Mouse (Mus musculus) midbrain, embryonic 15.5 days (tissue): Measurements from ENCODE around the gene Svbp. TPM values are rescaled to one million over a fixed set of nuclear protein-coding genes. Genes with fewer than 3 reads are reported as not detected.

Experiments
- ATAC-seq: fragments of 200-750 bp; cut with Nextera tagmentation; replicated peaks from 2 replicates; pipeline ENCODE4 v1.8.0; 2017; ENCODE audit warnings: moderate TSS enrichment
- H3K27ac ChIP-seq: fragments of 300-500 bp; sonication (generic); 2 replicates; pipeline ENCODE4 v1.5.1; 2015; ENCODE audit warnings: mild to moderate bottlenecking, inconsistent platforms
- H3K27me3 ChIP-seq: fragments of 300-500 bp; sonication (generic); replicated peaks from 2 replicates; pipeline ENCODE4 v1.6.1; 2015; ENCODE audit warnings: inconsistent platforms
- H3K36me3 ChIP-seq: fragments of 300-500 bp; sonication (generic); replicated peaks from 2 replicates; pipeline ENCODE4 v1.6.1; 2015; ENCODE audit warnings: inconsistent platforms
- H3K4me1 ChIP-seq: fragments of 300-500 bp; sonication (generic); 2 replicates; pipeline ENCODE4 v1.6.1; 2015; ENCODE audit warnings: inconsistent platforms
- H3K4me2 ChIP-seq: fragments of 300-500 bp; sonication (generic); 2 replicates; pipeline ENCODE4 v1.6.1; 2015; ENCODE audit warnings: inconsistent platforms, mild to moderate bottlenecking, moderate library complexity
- H3K4me3 ChIP-seq: fragments of 300-500 bp; sonication (generic); 2 replicates; pipeline ENCODE4 v1.5.1; 2015; ENCODE audit warnings: mild to moderate bottlenecking, inconsistent platforms
- H3K9ac ChIP-seq: fragments of 300-500 bp; sonication (generic); 2 replicates; pipeline ENCODE4 v1.6.1; 2015; ENCODE audit warnings: mild to moderate bottlenecking, inconsistent platforms
- H3K9me3 ChIP-seq: fragments of 300-500 bp; sonication (generic); 2 replicates; pipeline ENCODE4 v1.6.1; 2016; ENCODE audit warnings: inconsistent platforms
- WGBS: fragments of 180-500 bp; shearing (Covaris S2); methylation state at CpG from one replicate; pipeline ENCODE4 v1.1.7; 2015; ENCODE audit warnings: mixed read lengths; 5-methylcytosine and 5-hydroxymethylcytosine counted together
- polyA plus RNA-seq: library from polyadenylated mRNA; unstranded; fragments of >200 nt; fragmentation: Nextera tagmentation; extraction: Ambion mirVana; gene quantifications from 2 replicates; pipeline ENCODE4 v1.2.1, GENCODE M21; 2015

The Svbp gene
- polyA plus RNA-seq, 1 experiment from 2014 or later, result 238 TPM

DNA sequence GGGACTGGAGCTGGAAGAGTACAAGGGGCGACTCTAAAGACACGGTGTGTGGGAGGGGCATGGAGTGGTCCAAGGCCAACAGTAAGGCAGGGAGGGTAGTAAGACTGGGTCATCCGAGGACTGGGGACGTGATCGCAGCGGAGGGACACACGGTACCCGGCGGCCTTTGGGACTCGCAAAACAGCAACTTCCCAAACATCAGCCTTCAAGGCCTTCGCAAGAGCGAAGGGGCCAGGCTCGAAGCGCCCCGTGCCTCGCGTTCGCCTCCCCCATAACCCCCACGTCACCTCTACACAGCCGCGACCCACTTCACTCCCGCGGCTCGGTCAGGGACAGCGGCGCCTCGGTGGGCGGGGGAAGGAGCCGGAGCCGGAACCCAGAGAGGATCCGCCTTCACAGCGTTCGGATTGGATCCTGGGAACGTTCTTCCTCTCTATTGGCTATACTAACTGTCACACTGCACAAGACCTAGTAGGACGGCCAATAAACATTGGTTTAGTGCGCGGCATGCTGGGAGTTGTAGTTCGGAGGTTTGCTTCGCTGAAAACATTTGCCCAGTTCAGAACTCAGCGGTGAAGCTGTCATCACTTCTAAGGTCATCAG is 21.2 kb upstream of the Svbp start, which contains the start of gene Zfp691:
Zfp691 (minus strand) TSS at position 345 of the 603 bp plus-strand sequence.
- peak within 1 kb of the TSS; percentile 93 for H3K4me3 ChIP-seq
- no peaks in the 10 kb centered on the region for H3K36me3 ChIP-seq
- peaks cover 20% of the 10 kb centered on the region for H3K4me1 ChIP-seq
- no peaks in the 10 kb centered on the region for H3K27me3 ChIP-seq
- peak within 1 kb of the TSS; percentile 71 for H3K9ac ChIP-seq
- peak; percentile 100 for ATAC-seq
- under 1% methylated on average over 40 of the region's 40 CpGs for WGBS
- H3K27ac ChIP-seq, result peak within 1 kb of the TSS; percentile 77
- no peaks in the 10 kb centered on the region for H3K9me3 ChIP-seq
- peak within 1 kb of the TSS; percentile 79 for H3K4me2 ChIP-seq

DNA sequence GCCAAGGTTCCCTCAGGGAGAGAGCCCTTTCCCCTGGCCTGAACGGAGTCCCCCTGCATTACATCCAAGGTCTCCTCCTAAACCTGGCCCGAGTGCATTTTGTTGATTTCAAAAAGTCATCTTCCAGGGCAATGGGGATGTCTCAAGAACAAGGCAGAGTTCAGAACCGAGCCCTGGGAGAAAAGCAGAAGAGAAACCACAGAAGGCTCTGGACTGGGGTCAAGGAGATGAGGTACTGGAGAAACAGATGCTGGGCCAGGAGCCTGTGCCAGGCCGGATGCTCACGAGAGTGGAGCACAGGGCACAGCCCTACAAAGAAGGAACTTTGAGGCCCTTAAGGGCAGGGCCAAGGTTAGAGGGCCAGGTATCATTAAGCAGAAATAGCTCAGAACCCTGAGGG is 17.4 kb upstream of the Svbp start:
- H3K9me3 ChIP-seq, result no peaks in the 10 kb centered on the region
- no peak overlapping the region for H3K9ac ChIP-seq
- H3K4me1 ChIP-seq, result peaks cover 10% of the 10 kb centered on the region
- H3K4me2 ChIP-seq, result no peak overlapping the region
- no peak overlapping the region for H3K27ac ChIP-seq
- WGBS, result 78% methylated on average over 5 of the region's 5 CpGs
- ATAC-seq, result no peak
- no peaks in the 10 kb centered on the region for H3K27me3 ChIP-seq
- H3K36me3 ChIP-seq, result no peaks in the 10 kb centered on the region
- H3K4me3 ChIP-seq, result no peak overlapping the region

DNA sequence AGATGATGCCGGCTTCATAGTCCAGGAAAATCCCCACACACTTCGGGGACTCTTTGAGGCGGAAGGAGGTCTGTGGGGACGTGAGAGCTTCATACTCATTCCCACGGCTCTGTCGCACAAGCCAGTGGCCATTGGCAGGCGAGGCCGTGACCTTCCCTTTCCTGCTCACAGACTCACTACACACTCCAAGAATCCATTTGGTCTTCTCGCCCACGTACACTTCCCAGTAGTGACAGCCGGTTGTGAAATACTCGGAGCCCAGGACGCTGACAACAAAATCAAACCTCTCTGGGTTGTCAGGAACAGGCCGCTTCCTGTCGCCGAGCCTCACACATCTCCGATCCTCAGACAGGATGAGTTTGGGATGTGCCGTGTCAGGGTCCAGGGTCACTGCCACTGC is 16.8 kb upstream of the Svbp start:
- Histone ChIP-seq H3K4me1 (peaks cover 4% of the 10 kb centered on the region), H3K4me3 (no peak overlapping the region), H3K27me3 (no peaks in the 10 kb centered on the region), H3K36me3 (no peaks in the 10 kb centered on the region), H3K4me2 (no peak overlapping the region), H3K9me3 (no peaks in the 10 kb centered on the region), H3K27ac (no peak overlapping the region), H3K9ac (no peak overlapping the region)
- no peak for ATAC-seq
- 86% methylated on average over 18 of the region's 18 CpGs for WGBS

DNA sequence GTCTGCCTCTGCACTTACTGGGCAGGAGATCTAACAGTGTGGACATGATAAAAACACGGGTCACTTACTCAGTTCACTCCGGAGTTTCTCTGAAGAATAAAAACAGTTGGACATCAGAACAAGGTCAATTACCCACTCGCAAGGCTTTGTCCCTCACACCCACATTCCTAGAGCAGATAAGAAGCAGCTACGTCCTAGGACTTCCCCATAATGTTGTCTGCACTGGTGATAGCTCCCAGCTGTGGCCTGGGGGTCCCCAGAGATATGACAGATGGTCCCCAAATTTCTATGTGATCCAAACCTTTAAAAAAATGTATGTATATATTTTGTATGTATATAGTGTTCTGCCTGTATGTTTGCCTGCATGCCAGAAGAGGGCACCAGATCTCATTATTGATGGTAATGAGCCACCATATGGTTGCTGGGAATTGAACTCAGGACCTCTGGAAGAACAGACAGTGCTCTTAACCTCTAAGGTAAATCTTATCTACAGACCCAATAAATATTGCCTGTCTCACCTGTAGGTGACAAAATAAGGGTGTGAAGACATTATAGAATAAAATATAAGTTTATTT is 14.9 kb upstream of the Svbp start:
- H3K4me2 ChIP-seq, result no peak overlapping the region

DNA sequence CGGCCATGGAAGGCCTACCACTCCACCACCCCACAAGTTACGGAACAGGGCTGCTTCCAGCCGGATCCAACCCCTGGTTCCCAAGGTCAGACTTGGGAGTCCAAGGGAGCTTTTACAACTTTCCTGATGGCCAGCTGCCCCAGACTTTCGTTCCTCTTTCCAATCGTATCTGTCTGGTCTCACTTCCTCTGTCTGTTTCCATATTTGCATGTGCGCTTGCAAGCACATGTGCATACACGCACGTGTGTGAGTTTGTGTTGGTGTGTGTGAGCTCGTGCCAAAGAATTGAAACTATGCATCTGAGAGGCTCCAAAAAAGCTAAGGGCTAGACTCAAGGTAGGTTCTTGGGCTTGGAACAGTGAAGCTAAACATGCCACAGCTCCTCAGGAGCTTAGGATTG is 13.7 kb upstream of the Svbp start:
- H3K4me3 ChIP-seq, result no peak overlapping the region
- WGBS, result 91% methylated on average over 9 of the region's 9 CpGs

More for the DNA sequence above, 14.9 kb upstream of the Svbp start:
- no peaks in the 10 kb centered on the region for H3K4me1 ChIP-seq
- no peak for ATAC-seq
- no peak overlapping the region for H3K27ac ChIP-seq
- no peak overlapping the region for H3K4me3 ChIP-seq
- no peaks in the 10 kb centered on the region for H3K36me3 ChIP-seq
- no peak overlapping the region for H3K9ac ChIP-seq
- H3K9me3 ChIP-seq, result no peaks in the 10 kb centered on the region
- no peaks in the 10 kb centered on the region for H3K27me3 ChIP-seq
- 63% methylated on average over 4 of the region's 4 CpGs for WGBS

DNA sequence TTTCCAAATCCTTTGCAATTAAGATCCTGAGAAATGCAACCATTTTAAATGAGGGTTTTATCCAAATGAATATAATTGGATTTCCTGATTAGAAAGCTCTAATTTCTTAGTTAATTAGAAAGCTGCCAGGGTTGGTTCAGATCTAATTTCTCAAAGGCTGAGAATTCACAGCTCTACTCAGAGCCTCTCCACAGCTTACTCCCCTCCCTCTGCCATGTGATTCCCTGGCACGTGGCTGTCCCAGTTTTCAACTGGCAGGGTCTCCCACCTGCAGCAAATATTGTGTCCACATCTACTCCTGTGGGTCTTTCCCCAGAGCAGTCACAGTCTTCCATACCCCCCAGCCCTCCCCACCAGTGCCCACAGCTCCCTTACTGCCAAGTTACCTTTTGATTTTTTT is 11.6 kb upstream of the Svbp start:
- H3K9me3 ChIP-seq, result no peaks in the 10 kb centered on the region
- 48% methylated on average over 1 of the region's 1 CpGs for WGBS
- ATAC-seq, result no peak

More for the DNA sequence above, 13.7 kb upstream of the Svbp start:
- no peak overlapping the region for H3K9ac ChIP-seq
- H3K4me2 ChIP-seq, result no peak overlapping the region
- H3K36me3 ChIP-seq, result no peaks in the 10 kb centered on the region
- no peak for ATAC-seq
- H3K27ac ChIP-seq, result no peak overlapping the region
- H3K27me3 ChIP-seq, result no peaks in the 10 kb centered on the region
- no peaks in the 10 kb centered on the region for H3K9me3 ChIP-seq
- H3K4me1 ChIP-seq, result no peaks in the 10 kb centered on the region

GRCm38 (mm10) chr4:119185771-119186170 is 9.3 kb upstream of the Svbp start:
- Histone ChIP-seq H3K4me2 (no peak overlapping the region), H3K9ac (no peak overlapping the region), H3K9me3 (no peaks in the 10 kb centered on the region), H3K27me3 (no peaks in the 10 kb centered on the region; the same call in 1 of the 2 replicates), H3K4me1 (no peaks in the 10 kb centered on the region), H3K27ac (no peak overlapping the region), H3K36me3 (no peaks in the 10 kb centered on the region), H3K4me3 (no peak overlapping the region)
- 86% methylated on average over 4 of the region's 4 CpGs for WGBS
- ATAC-seq, result no peak

More for the DNA sequence above, 11.6 kb upstream of the Svbp start:
- H3K27ac ChIP-seq, result no peak overlapping the region
- H3K4me1 ChIP-seq, result no peaks in the 10 kb centered on the region
- no peak overlapping the region for H3K4me3 ChIP-seq
- H3K9ac ChIP-seq, result no peak overlapping the region
- H3K4me2 ChIP-seq, result no peak overlapping the region
- H3K36me3 ChIP-seq, result no peaks in the 10 kb centered on the region
- H3K27me3 ChIP-seq, result no peaks in the 10 kb centered on the region; the same call in 1 of the 2 replicates

DNA sequence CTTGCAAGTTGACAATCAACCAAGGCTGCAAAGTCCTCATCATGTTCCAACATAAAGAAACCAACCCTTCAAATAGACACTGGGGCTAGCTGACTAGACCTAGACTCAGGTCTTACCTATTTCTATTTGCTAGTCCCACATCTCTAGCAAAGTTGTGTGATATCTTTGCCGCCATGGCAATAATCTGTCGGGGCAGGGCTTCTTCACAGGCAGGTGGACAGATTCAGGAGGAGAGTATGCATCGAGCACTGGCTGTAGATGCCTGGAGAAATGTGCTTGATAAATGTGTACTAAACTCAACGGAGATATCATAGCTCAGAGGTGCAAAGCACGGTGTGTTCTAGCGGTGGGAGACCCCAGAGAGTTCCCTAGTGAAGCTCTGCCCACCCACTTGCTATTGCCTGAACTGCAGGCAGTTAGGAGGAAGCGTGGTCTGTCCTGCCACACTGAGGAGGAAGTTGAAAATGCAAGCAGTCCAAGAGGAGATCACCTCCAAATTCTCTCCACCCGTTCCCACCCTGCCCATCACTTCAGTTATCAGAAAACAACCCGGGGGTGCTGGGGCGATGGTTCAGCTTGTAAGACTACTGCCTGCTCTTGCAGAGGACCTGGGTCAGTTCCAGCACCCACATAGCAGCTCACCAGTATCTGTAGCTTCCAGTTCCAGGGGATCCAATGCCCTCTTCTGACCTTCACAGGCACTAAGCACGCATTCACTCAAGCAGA is 6.9 kb upstream of the Svbp start:
- Histone ChIP-seq H3K27me3 (no peaks in the 10 kb centered on the region; the same call in 1 of the 2 replicates), H3K4me3 (no peak overlapping the region), H3K27ac (no peak overlapping the region), H3K9ac (no peak overlapping the region), H3K4me1 (no peaks in the 10 kb centered on the region), H3K4me2 (no peak overlapping the region), H3K9me3 (no peaks in the 10 kb centered on the region), H3K36me3 (no peaks in the 10 kb centered on the region)
- no peak for ATAC-seq
- WGBS, result 58% methylated on average over 11 of the region's 11 CpGs

DNA sequence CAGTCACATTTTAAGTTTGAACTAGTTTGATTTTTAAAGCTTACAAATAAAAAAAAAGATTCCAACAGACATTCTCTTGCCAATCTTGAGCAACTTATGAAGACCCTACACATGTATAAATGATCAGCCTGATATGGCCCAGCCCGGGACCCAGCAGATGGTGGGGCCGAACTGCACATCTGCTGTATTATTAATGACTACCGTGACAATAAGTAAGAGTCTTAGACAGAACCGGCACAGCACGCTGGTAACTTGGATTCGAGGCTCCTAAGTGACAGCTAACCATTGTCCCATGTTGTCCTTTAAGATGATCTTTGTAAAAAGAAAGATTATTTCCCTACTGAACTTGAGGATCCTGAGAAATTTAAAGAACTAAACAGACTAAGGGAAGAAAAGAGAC is 5.7 kb upstream of the Svbp start:
- Histone ChIP-seq H3K9me3 (no peaks in the 10 kb centered on the region), H3K4me1 (no peaks in the 10 kb centered on the region), H3K36me3 (no peaks in the 10 kb centered on the region), H3K4me2 (no peak overlapping the region), H3K27me3 (no peaks in the 10 kb centered on the region; the same call in 1 of the 2 replicates), H3K27ac (no peak overlapping the region), H3K4me3 (no peak overlapping the region), H3K9ac (no peak overlapping the region)
- 33% methylated on average over 6 of the region's 6 CpGs for WGBS
- ATAC-seq, result no peak

- Histone ChIP-seq H3K4me3 (no peak within 1 kb of the TSS), H3K4me2 (no peak within 1 kb of the TSS), H3K27me3 (no peaks in the 10 kb centered on the region; the same call in 1 of the 2 replicates), H3K27ac (no peak within 1 kb of the TSS), H3K4me1 (no peaks in the 10 kb centered on the region), H3K36me3 (no peaks in the 10 kb centered on the region), H3K9me3 (no peaks in the 10 kb centered on the region), H3K9ac (no peak within 1 kb of the TSS)
- ATAC-seq, result no peak
- WGBS, result 55% methylated on average over 6 of the region's 6 CpGs
Observed at GRCm38 (mm10) chr4:119189864-119190263, 5.2 kb upstream of the Svbp start, which contains the start of gene Ermap. Gene Ermap (minus strand): TSS chr4:119190011.

GRCm38 (mm10) chr4:119190618-119191017 is 4.5 kb upstream of the Svbp start:
- WGBS, result 81% methylated on average over 8 of the region's 8 CpGs

GRCm38 (mm10) chr4:119191273-119191672 is 3.8 kb upstream of the Svbp start:
- H3K27ac ChIP-seq, result no peak overlapping the region
- ATAC-seq, result no peak

More at GRCm38 (mm10) chr4:119190618-119191017, 4.5 kb upstream of the Svbp start:
- Histone ChIP-seq H3K27ac (no peak overlapping the region), H3K27me3 (no peaks in the 10 kb centered on the region; the same call in 1 of the 2 replicates), H3K9me3 (no peaks in the 10 kb centered on the region), H3K4me1 (no peaks in the 10 kb centered on the region), H3K4me3 (no peak overlapping the region), H3K4me2 (no peak overlapping the region), H3K36me3 (no peaks in the 10 kb centered on the region), H3K9ac (no peak overlapping the region)
- no peak for ATAC-seq

More at GRCm38 (mm10) chr4:119191273-119191672, 3.8 kb upstream of the Svbp start:
- H3K4me2 ChIP-seq, result no peak overlapping the region
- no peaks in the 10 kb centered on the region for H3K4me1 ChIP-seq
- no peak overlapping the region for H3K9ac ChIP-seq
- no peaks in the 10 kb centered on the region for H3K9me3 ChIP-seq
- H3K27me3 ChIP-seq, result no peaks in the 10 kb centered on the region; the same call in 1 of the 2 replicates
- WGBS, result 73% methylated on average over 3 of the region's 3 CpGs
- no peaks in the 10 kb centered on the region for H3K36me3 ChIP-seq
- no peak overlapping the region for H3K4me3 ChIP-seq
